Mouse (Mus musculus) CH12.LX (cell line): ENCODE results near the gene Timm13. TPM values are rescaled to one million over a fixed set of nuclear protein-coding genes. Genes with fewer than 3 reads are reported as not detected.

Source experiments
- DNase-seq: peaks from one replicate; pipeline ENCODE4 v3.0.0-alpha.2; 2013; ENCODE audit errors: extremely low read depth
- H3K27ac ChIP-seq: 2 replicates; pipeline ENCODE4 v1.5.1; 2012; ENCODE audit warnings: low read depth, mild to moderate bottlenecking, control low read depth, moderate library complexity; ENCODE audit not compliant: insufficient read depth
- H3K27me3 ChIP-seq: replicated peaks from 2 replicates; pipeline ENCODE3; 2012; ENCODE audit warnings: inconsistent platforms
- H3K36me3 ChIP-seq, 2 experiments: replicated peaks in 1 of 2; 2 replicates each; pipeline versions ENCODE3 to v1.6.1; 2012; ENCODE audit warnings: inconsistent platforms in 1 of 2, low read length in 1 of 2, mild to moderate bottlenecking in 1 of 2, mixed read lengths in 1 of 2, moderate library complexity in 1 of 2; ENCODE audit not compliant: control insufficient read depth in 1 of 2, insufficient read depth in 1 of 2
- H3K4me1 ChIP-seq, 2 experiments: 2 replicates each; pipeline ENCODE4 v1.6.1; 2012; ENCODE audit warnings: inconsistent platforms in 1 of 2, moderate library complexity in 1 of 2; ENCODE audit not compliant: insufficient read depth in 2 of 2, control insufficient read depth in 1 of 2
- H3K4me2 ChIP-seq: 2 replicates; pipeline ENCODE4 v1.6.1; 2012; ENCODE audit warnings: low read depth, mild to moderate bottlenecking, control low read depth; ENCODE audit not compliant: poor library complexity, insufficient read depth, severe bottlenecking
- H3K4me3 ChIP-seq, 3 experiments: fragments of 150-350 bp in 1 of 3; sonication (generic) in 1 of 3; replicated peaks in 1 of 3; 2 replicates each; pipeline versions ENCODE3 to v1.5.1; 2011 to 2012; ENCODE audit warnings: low read depth in 2 of 3, low read length in 2 of 3, mild to moderate bottlenecking in 2 of 3, moderate library complexity in 2 of 3, control low read depth in 1 of 3, improper control_type of control experiment in 1 of 3, inconsistent platforms in 1 of 3, mixed read lengths in 1 of 3; ENCODE audit not compliant: poor library complexity in 1 of 3
- H3K79me2 ChIP-seq: replicated peaks from 2 replicates; pipeline ENCODE4 v1.6.1; 2012; ENCODE audit warnings: mild to moderate bottlenecking, moderate library complexity; ENCODE audit not compliant: control insufficient read depth, poor library complexity, insufficient read depth, severe bottlenecking; ENCODE audit errors: extremely low read depth
- H3K9ac ChIP-seq: 2 replicates; pipeline ENCODE4 v1.6.1; 2012; ENCODE audit warnings: low read depth, mild to moderate bottlenecking, control low read depth, moderate library complexity; ENCODE audit not compliant: insufficient read depth
- H3K9me3 ChIP-seq: replicated peaks from 2 replicates; pipeline ENCODE3; 2012; ENCODE audit warnings: low read length, inconsistent platforms, mixed read lengths
- BHLHE40 ChIP-seq: IDR thresholded peaks from 2 replicates; pipeline ENCODE4 v1.6.1; 2011; ENCODE audit warnings: mild to moderate bottlenecking, low read depth, low read length, improper control_type of control experiment
- CHD1 ChIP-seq: IDR thresholded peaks from 2 replicates; pipeline ENCODE4 v1.6.1; 2012; ENCODE audit warnings: low read depth, low read length, improper control_type of control experiment, inconsistent platforms
- CHD2 ChIP-seq: IDR thresholded peaks from 2 replicates; pipeline ENCODE4 v1.6.1; 2011; ENCODE audit warnings: low read length, improper control_type of control experiment
- E2F4 ChIP-seq: IDR thresholded peaks from 2 replicates; pipeline ENCODE4 v1.6.1; 2011; ENCODE audit warnings: low read depth, low read length, improper control_type of control experiment; ENCODE audit not compliant: insufficient replicate concordance
- ELF1 ChIP-seq: IDR thresholded peaks from 2 replicates; pipeline ENCODE4 v1.6.1; 2014; ENCODE audit warnings: low read depth, mild to moderate bottlenecking, inconsistent platforms, low read length, improper control_type of control experiment
- EP300 ChIP-seq: IDR thresholded peaks from 2 replicates; pipeline ENCODE4 v1.6.1; 2011; ENCODE audit warnings: low read length, improper control_type of control experiment
- ETS1 ChIP-seq: conservative IDR thresholded peaks from 2 replicates; pipeline ENCODE4 v1.6.1; 2012; ENCODE audit warnings: low read depth, mild to moderate bottlenecking, inconsistent platforms, low read length, improper control_type of control experiment, moderate library complexity
- HCFC1 ChIP-seq: IDR thresholded peaks from 2 replicates; pipeline ENCODE4 v1.6.1; 2012; ENCODE audit warnings: low read depth, mild to moderate bottlenecking, inconsistent platforms, low read length, improper control_type of control experiment
- IRF4 ChIP-seq: IDR thresholded peaks from 2 replicates; pipeline ENCODE4 v1.6.1; 2014; ENCODE audit warnings: low read depth, mild to moderate bottlenecking, inconsistent platforms, low read length, improper control_type of control experiment
- JUN ChIP-seq: IDR thresholded peaks from 2 replicates; pipeline ENCODE4 v1.6.1; 2011; ENCODE audit warnings: low read depth, mild to moderate bottlenecking, low read length, improper control_type of control experiment, moderate library complexity; ENCODE audit not compliant: insufficient read depth
- JUND ChIP-seq: conservative IDR thresholded peaks from 2 replicates; pipeline ENCODE4 v1.6.1; 2011; ENCODE audit warnings: low read depth, low read length, improper control_type of control experiment
- KAT2A ChIP-seq: IDR thresholded peaks from 2 replicates; pipeline ENCODE4 v1.6.1; 2012; ENCODE audit warnings: low read length, improper control_type of control experiment, inconsistent platforms; ENCODE audit not compliant: insufficient replicate concordance
- MAFK ChIP-seq: IDR thresholded peaks from 2 replicates; pipeline ENCODE4 v1.6.1; 2011; ENCODE audit warnings: low read length, improper control_type of control experiment; ENCODE audit not compliant: insufficient replicate concordance
- MAZ ChIP-seq: IDR thresholded peaks from 2 replicates; pipeline ENCODE4 v1.6.1; 2012; ENCODE audit warnings: low read depth, mild to moderate bottlenecking, inconsistent platforms, low read length, improper control_type of control experiment, moderate library complexity
- MXI1 ChIP-seq: IDR thresholded peaks from 2 replicates; pipeline ENCODE4 v1.6.1; 2011; ENCODE audit warnings: mild to moderate bottlenecking, low read depth, low read length, improper control_type of control experiment
- MYC ChIP-seq: IDR thresholded peaks from 2 replicates; pipeline ENCODE4 v1.6.1; 2011; ENCODE audit warnings: low read depth, mild to moderate bottlenecking, improper control_type of control experiment, low read length
- NELFE ChIP-seq: IDR thresholded peaks from 2 replicates; pipeline ENCODE4 v1.6.1; 2011; ENCODE audit warnings: low read depth, low read length, improper control_type of control experiment
- NRF1 ChIP-seq: IDR thresholded peaks from 2 replicates; pipeline ENCODE4 v1.6.1; 2014; ENCODE audit warnings: low read depth, mild to moderate bottlenecking, inconsistent platforms, low read length, improper control_type of control experiment, moderate library complexity
- PAX5 ChIP-seq: IDR thresholded peaks from 2 replicates; pipeline ENCODE4 v1.6.1; 2012; ENCODE audit warnings: low read length, inconsistent platforms, mixed read lengths
- POLR2A ChIP-seq: IDR thresholded peaks from 2 replicates; pipeline ENCODE4 v1.6.1; 2011; ENCODE audit warnings: low read depth, mild to moderate bottlenecking, improper control_type of control experiment, low read length
- RAD21 ChIP-seq: IDR thresholded peaks from 2 replicates; pipeline ENCODE4 v1.6.1; 2011; ENCODE audit warnings: low read depth, mild to moderate bottlenecking, low read length, improper control_type of control experiment, moderate library complexity
- RCOR1 ChIP-seq: conservative IDR thresholded peaks from 2 replicates; pipeline ENCODE4 v1.6.1; 2012; ENCODE audit warnings: low read depth, mild to moderate bottlenecking, inconsistent platforms, low read length, improper control_type of control experiment
- SIN3A ChIP-seq: IDR thresholded peaks from 2 replicates; pipeline ENCODE4 v1.6.1; 2012; ENCODE audit warnings: low read length, improper control_type of control experiment, inconsistent platforms
- TBP ChIP-seq: conservative IDR thresholded peaks from 2 replicates; pipeline ENCODE4 v1.6.1; 2011; ENCODE audit warnings: low read depth, low read length, improper control_type of control experiment
- TCF12 ChIP-seq: IDR thresholded peaks from 2 replicates; pipeline ENCODE4 v1.6.1; 2014; ENCODE audit warnings: low read depth, mild to moderate bottlenecking, inconsistent platforms, low read length, improper control_type of control experiment
- USF1 ChIP-seq: IDR thresholded peaks from 2 replicates; pipeline ENCODE4 v1.6.1; 2014; ENCODE audit warnings: low read depth, mild to moderate bottlenecking, inconsistent platforms, low read length, improper control_type of control experiment
- USF2 ChIP-seq: conservative IDR thresholded peaks from 2 replicates; pipeline ENCODE4 v1.6.1; 2011; ENCODE audit warnings: low read depth, low read length, improper control_type of control experiment
- ZKSCAN1 ChIP-seq: IDR thresholded peaks from 2 replicates; pipeline ENCODE4 v1.6.1; 2012; ENCODE audit warnings: low read depth, inconsistent platforms, low read length, improper control_type of control experiment, borderline replicate concordance
- ZMIZ1 ChIP-seq: IDR thresholded peaks from 2 replicates; pipeline ENCODE4 v1.6.1; 2012; ENCODE audit warnings: low read depth, mild to moderate bottlenecking, inconsistent platforms, low read length, improper control_type of control experiment
- ZNF384 ChIP-seq: IDR thresholded peaks from 2 replicates; pipeline ENCODE4 v1.6.1; 2012; ENCODE audit warnings: low read depth, low read length, improper control_type of control experiment, inconsistent platforms
- dilution Hi-C: fragments of 300-500 bp; cut with MboI; formaldehyde crosslinking; loops from 2 replicates; pipeline ENCODE4 v1.14.3; 2020; ENCODE audit warnings: low sequenced_read_pairs; ENCODE audit not compliant: extremely low pct_unique_long_range_greater_than_20kb, extremely low pct_ligation_motif_present
- in situ Hi-C: fragments of 300-500 bp; cut with MboI; formaldehyde crosslinking; loops from 3 replicates; pipeline ENCODE4 v1.14.3; 2019; ENCODE audit warnings: low sequenced_read_pairs, low pct_ligation_motif_present, low pct_unique_long_range_greater_than_20kb, mixed read lengths
- polyA plus RNA-seq: library from polyadenylated mRNA; unstranded; fragments of >175 nt; gene quantifications from 2 replicates; pipeline ENCODE4 v1.2.1, GENCODE M21; 2012; ENCODE audit warnings: low read depth; ENCODE audit not compliant: insufficient read length
- total RNA-seq, 2 experiments: library from RNA; depleted of rRNA; stranded (reverse); fragments of 300-350 nt in 1 of 2; fragments of >200 nt in 1 of 2; gene quantifications; 2 replicates each; pipeline ENCODE4 v1.2.3; 2012 to 2014

Timm13 gene
- total and polyA plus RNA-seq, 3 experiments, result 137 to 292 (median 279) TPM

GRCm38 (mm10) chr10:80855749-80856073 is 45.1 kb downstream of the Timm13 start:
- peaks cover 22 to 52% of the 10 kb centered on the region in 2 experiments for H3K36me3 ChIP-seq
- peak overlapping the region; percentile 85 to 99 (median 90) for H3K4me3 ChIP-seq
- H3K9ac ChIP-seq, result peak overlapping the region; percentile 45
- H3K27me3 ChIP-seq, result no peaks in the 10 kb centered on the region
- H3K9me3 ChIP-seq, result no peaks in the 10 kb centered on the region
- in situ Hi-C loops (loop anchor here (5.0 kb wide), 1 partner anchor 33 kb away; no protein-coding TSS in a partner anchor), dilution Hi-C loops (no loop called here)
- TF ChIP-seq CHD1 (no peak), MYC (0 out of 2 replicates have a peak, but pooled peaks have one; percentile 2), ZMIZ1 (no peak)
- peaks cover 16% of the 10 kb centered on the region for H3K79me2 ChIP-seq
- no peak for DNase-seq
- H3K4me1 ChIP-seq, result peaks cover 10 to 34% of the 10 kb centered on the region in 2 experiments
- no peak overlapping the region for H3K27ac ChIP-seq
- peak overlapping the region; percentile 64 for H3K4me2 ChIP-seq

GRCm38 (mm10) chr10:80854913-80855748 is 45.6 kb downstream of the Timm13 start, which contains the start of the genes Lsm7 and Sppl2b:
Lsm7 (minus strand) TSS chr10:80855209.
Sppl2b (plus strand) TSS chr10:80855275.
- Histone ChIP-seq H3K4me1 (peaks cover 10 to 34% of the 10 kb centered on the region in 2 experiments), H3K27ac (peak within 1 kb of the TSS; percentile 19; the same call in 1 of the 2 replicates), H3K9ac (peak within 1 kb of the TSS; percentile 81), H3K9me3 (no peaks in the 10 kb centered on the region), H3K4me2 (peak within 1 kb of the TSS; percentile 79), H3K36me3 (peaks cover 22 to 55% of the 10 kb centered on the region in 2 experiments), H3K79me2 (peaks cover 16% of the 10 kb centered on the region), H3K4me3 (peak within 1 kb of the TSS; percentile 85 to 99 (median 90)), H3K27me3 (no peaks in the 10 kb centered on the region)
- in situ Hi-C loops (loop anchor here (5.0 kb wide), 1 partner anchor 33 kb away; no protein-coding TSS in a partner anchor), dilution Hi-C loops (no loop called here)
- DNase-seq, result peak; percentile 93
- TF ChIP-seq ZMIZ1, result peak; percentile 89
- TF ChIP-seq POLR2A, result peak; percentile 86
- peak; percentile 94 for TF ChIP-seq NELFE
- TF ChIP-seq JUND, result no peak
- TF ChIP-seq SIN3A, result peak; percentile 96
- no peak for TF ChIP-seq CHD1
- peak; percentile 85 for TF ChIP-seq TCF12
- 0 out of 2 replicates have a peak, but pooled peaks have one; percentile 60 for TF ChIP-seq TBP
- TF ChIP-seq MAZ, result no peak
- TF ChIP-seq RCOR1, result 0 out of 2 replicates have a peak, but pooled peaks have one; percentile 48
- TF ChIP-seq RAD21, result no peak
- TF ChIP-seq USF2, result no peak
- no peak for TF ChIP-seq ZKSCAN1
- TF ChIP-seq IRF4, result no peak
- TF ChIP-seq JUN, result no peak
- no peak for TF ChIP-seq PAX5
- TF ChIP-seq HCFC1, result peak; percentile 82
- TF ChIP-seq CHD2, result no peak
- TF ChIP-seq ELF1, result peak; percentile 75; the same call in 1 of the 2 replicates
- TF ChIP-seq MAFK, result no peak
- 0 out of 2 replicates have a peak, but pooled peaks have one; percentile 15 for TF ChIP-seq BHLHE40
- peak; percentile 91; the same call in 1 of the 2 replicates for TF ChIP-seq MYC
- TF ChIP-seq MXI1, result peak; percentile 96
- no peak for TF ChIP-seq ZNF384
- peak; percentile 100 for TF ChIP-seq NRF1
- TF ChIP-seq E2F4, result no peak
- no peak for TF ChIP-seq EP300
- TF ChIP-seq USF1, result no peak
- TF ChIP-seq ETS1, result no peak
- TF ChIP-seq KAT2A, result 0 out of 2 replicates have a peak, but pooled peaks have one; percentile 53
